Mouse (Mus musculus): Measurements from ENCODE around the gene Ebpl. TPM values are rescaled to one million over a fixed set of nuclear protein-coding genes. Genes with fewer than 3 reads are reported as not detected.

The Ebpl gene
- polyA plus RNA-seq, 1 experiment from 2014 or later = 10.6 TPM

- H3K4me1 ChIP-seq = no peaks in the 10 kb centered on the region
- 77% methylated on average over 19 of the region's 19 CpGs for WGBS
- H3K4me3 ChIP-seq = no peak overlapping the region
- no peak overlapping the region for H3K27ac ChIP-seq (replicated peaks)
- DNase-seq (ENCODE audit: low spot score) = no peak
- H3K27me3 ChIP-seq (ENCODE audit: low read depth, poor library complexity, severe bottlenecking) = no peaks in the 10 kb centered on the region
- no peaks in the 10 kb centered on the region for H3K9me3 ChIP-seq (replicated peaks)
- H3K36me3 ChIP-seq = no peaks in the 10 kb centered on the region
Measured at GRCm38 (mm10) chr14:61288606-61289286, 71.5 kb downstream of the Ebpl start.

Other genes starting within 250 kb of the Ebpl start
- 2.9 and 3.3 TPM in 2 replicates for gene Sacs, start 222.0 kb downstream of the Ebpl start, polyA plus RNA-seq (2016; fragmentation: Nextera tagmentation; extraction: Ambion mirVana)
- not detected in 2 replicates for gene Sgcg, start 101.9 kb downstream of the Ebpl start, polyA plus RNA-seq (2016; fragmentation: Nextera tagmentation; extraction: Ambion mirVana)
- 0.15 and 0.56 TPM in 2 replicates for gene Arl11, start 50.7 kb downstream of the Ebpl start, polyA plus RNA-seq (2016; fragmentation: Nextera tagmentation; extraction: Ambion mirVana)
- gene Kpna3, start 79.4 kb upstream of the Ebpl start, polyA plus RNA-seq (2016; fragmentation: Nextera tagmentation; extraction: Ambion mirVana) = 90.8 and 90.9 TPM in 2 replicates
- gene Spryd7, start 196.4 kb upstream of the Ebpl start, polyA plus RNA-seq (2016; fragmentation: Nextera tagmentation; extraction: Ambion mirVana) = 13.7 and 14.6 TPM in 2 replicates
- 15.4 and 19.8 TPM in 2 replicates for gene Trim13, start 237.8 kb upstream of the Ebpl start, polyA plus RNA-seq (2016; fragmentation: Nextera tagmentation; extraction: Ambion mirVana)
- gene Kcnrg, start 247.0 kb upstream of the Ebpl start, polyA plus RNA-seq (2016; fragmentation: Nextera tagmentation; extraction: Ambion mirVana) = 0.48 and 1.1 TPM in 2 replicates

Data from midbrain, embryonic 10.5 days (tissue).